Mouse (Mus musculus) right cerebral cortex, adult 2 months (tissue): Measurements from ENCODE around the gene Specc1l.
A peak's percentile ranks its signal among the peaks of the same experiment; 100 is the strongest.

ENCODE experiments used
- DNase-seq, 2 experiments: peaks; one replicate each; pipeline ENCODE4 v3.0.0; 2021 to 2022; ENCODE audit warnings: low spot score in 2 of 2

Specc1l gene

GRCm38 (mm10) chr10:75224154-75224553 is 12.3 kb downstream of the Specc1l start:
- no peak for DNase-seq

GRCm38 (mm10) chr10:75224630-75225029 is 12.8 kb downstream of the Specc1l start:
- no peak for DNase-seq

- no peak for DNase-seq
These were observed 15.5 kb downstream of the Specc1l start for GRCm38 (mm10) chr10:75227381-75227780.

GRCm38 (mm10) chr10:75230572-75230971 is 18.7 kb downstream of the Specc1l start:
- peak in 1 of 2 experiments; percentile 30 for DNase-seq

- no peak for DNase-seq
These were observed 20.0 kb downstream of the Specc1l start for GRCm38 (mm10) chr10:75231876-75232275.

GRCm38 (mm10) chr10:75232612-75233155 is 20.8 kb downstream of the Specc1l start:
- DNase-seq, result no peak

- no peak for DNase-seq
These were observed 21.6 kb downstream of the Specc1l start for GRCm38 (mm10) chr10:75233489-75233888.

- no peak for DNase-seq
These were observed 23.9 kb downstream of the Specc1l start for GRCm38 (mm10) chr10:75235726-75236125.

- DNase-seq, result no peak
These were observed 24.3 kb downstream of the Specc1l start for GRCm38 (mm10) chr10:75236156-75236555.

GRCm38 (mm10) chr10:75237166-75237565 is 25.3 kb downstream of the Specc1l start:
- DNase-seq, result no peak

GRCm38 (mm10) chr10:75240583-75241250 is 28.8 kb downstream of the Specc1l start:
- no peak for DNase-seq

GRCm38 (mm10) chr10:75245806-75246205 is 33.9 kb downstream of the Specc1l start:
- no peak for DNase-seq

- no peak for DNase-seq
These were observed 34.5 kb downstream of the Specc1l start for GRCm38 (mm10) chr10:75246331-75246730.

GRCm38 (mm10) chr10:75251011-75251410 is 39.1 kb downstream of the Specc1l start:
- no peak for DNase-seq

- no peak for DNase-seq
These were observed 40.6 kb downstream of the Specc1l start for GRCm38 (mm10) chr10:75252301-75253022.

- peak in 1 of 2 experiments; percentile 44 for DNase-seq
These were observed 43.2 kb downstream of the Specc1l start for GRCm38 (mm10) chr10:75255091-75255490.

- no peak for DNase-seq
These were observed 45.5 kb downstream of the Specc1l start for GRCm38 (mm10) chr10:75257401-75257800.

- DNase-seq, result no peak
These were observed 46.4 kb downstream of the Specc1l start for GRCm38 (mm10) chr10:75258241-75258640.

- no peak for DNase-seq
These were observed 49.4 kb downstream of the Specc1l start for GRCm38 (mm10) chr10:75261268-75261667.

- no peak for DNase-seq
These were observed 53.2 kb downstream of the Specc1l start for GRCm38 (mm10) chr10:75264993-75265555.

GRCm38 (mm10) chr10:75273020-75273419 is 61.1 kb downstream of the Specc1l start:
- DNase-seq, result no peak

- no peak for DNase-seq
These were observed 64.6 kb downstream of the Specc1l start for GRCm38 (mm10) chr10:75276427-75277013.
